8 mouse cellular contexts compared by ENCODE assay signal in genomic region chr16:91885389-91886122, GRCm38 (mm10).
DNase-seq lines count a peak whose midpoint lies in the region; ATAC-seq and TF ChIP-seq lines count a peak whose summit lies in the region.

No protein-coding gene starts in this region.

- H3K27me3 ChIP-seq in forebrain, embryonic 12.5 days, result no peaks in the 10 kb centered on the region
- no peaks in the 10 kb centered on the region for H3K27me3 ChIP-seq in intestine, postnatal 0 days (replicated peaks; ENCODE audit: control insufficient read depth, insufficient read depth, low read length)
- peaks cover 77% of the 10 kb centered on the region for H3K27me3 ChIP-seq in megakaryocyte, embryonic 14.5 days (replicated peaks)

- peak; percentile 61 for TF ChIP-seq CTCF in intestine, postnatal 0 days (IDR thresholded peaks at IDR 0.05; ENCODE audit: low read depth)

- H3K27ac ChIP-seq in forebrain, embryonic 12.5 days, result no peak overlapping the region
- H3K27ac ChIP-seq in intestine, postnatal 0 days (ENCODE audit: low read depth, low read length), result no peak overlapping the region

- DNase-seq in A20 (ENCODE audit: low read depth, low spot score) (peak; percentile 70), ES-CJ7 (ENCODE audit: low read depth, low spot score) (peak; percentile 69)
- peak; percentile 67 for DNase-seq in testis, postnatal 10 days (ENCODE audit: low spot score)
- no peak for DNase-seq in adrenal gland, adult 2 months
- no peak for DNase-seq in gastrocnemius, postnatal 4 days (ENCODE audit: low spot score in 2 of 2)

- H3K4me2 ChIP-seq in forebrain, embryonic 12.5 days, result peak overlapping the region; percentile 38
- H3K4me2 ChIP-seq in intestine, postnatal 0 days (replicated peaks; ENCODE audit: low read depth), result peak overlapping the region; percentile 54

- H3K4me3 ChIP-seq in forebrain, embryonic 12.5 days (replicated peaks), result no peak overlapping the region; the same call in 1 of the 2 replicates
- H3K4me3 ChIP-seq in intestine, postnatal 0 days (ENCODE audit: low read depth, low read length), result no peak overlapping the region
- H3K4me3 ChIP-seq in megakaryocyte, embryonic 14.5 days (replicated peaks), result peak overlapping the region; percentile 77

- 8% methylated on average over 18 of the region's 19 CpGs for WGBS in forebrain, embryonic 12.5 days
- whole genome bisulfite sequencing in intestine, postnatal 0 days, result 12% methylated on average over 19 of the region's 19 CpGs

- peaks cover 10% of the 10 kb centered on the region for H3K36me3 ChIP-seq in forebrain, embryonic 12.5 days (replicated peaks)
- H3K36me3 ChIP-seq in intestine, postnatal 0 days (ENCODE audit: control insufficient read depth, insufficient read depth), result no peaks in the 10 kb centered on the region
- H3K36me3 ChIP-seq in megakaryocyte, embryonic 14.5 days (replicated peaks; ENCODE audit: low read length), result no peaks in the 10 kb centered on the region

- H3K9me3 ChIP-seq in forebrain, embryonic 12.5 days, result no peaks in the 10 kb centered on the region; the same call in 1 of the 2 replicates
- H3K9me3 ChIP-seq in intestine, postnatal 0 days (ENCODE audit: control insufficient read depth), result no peaks in the 10 kb centered on the region
- 0 out of 2 replicates have a peak, but pooled peaks cover 3% of the 10 kb centered on the region for H3K9me3 ChIP-seq in megakaryocyte, embryonic 14.5 days

- no peak overlapping the region for H3K9ac ChIP-seq in forebrain, embryonic 12.5 days
- H3K9ac ChIP-seq in intestine, postnatal 0 days (ENCODE audit: low read depth, low read length), result no peak overlapping the region

- ATAC-seq in forebrain, embryonic 12.5 days (ENCODE audit: low FRiP score), result peak; percentile 44; the same call in 1 of the 2 replicates
- ATAC-seq in intestine, postnatal 0 days, result no peak

- peaks cover 15% of the 10 kb centered on the region for H3K4me1 ChIP-seq in forebrain, embryonic 12.5 days
- 0 out of 2 replicates have a peak, but pooled peaks cover 3% of the 10 kb centered on the region for H3K4me1 ChIP-seq in intestine, postnatal 0 days (replicated peaks; ENCODE audit: control insufficient read depth, insufficient read depth, low read length)
- peaks cover 32% of the 10 kb centered on the region for H3K4me1 ChIP-seq in megakaryocyte, embryonic 14.5 days

Comparison
In these comparisons a context has a peak if more than half of its experiments do, and no peak if none do; other contexts are left out.
1. DNase-seq: peak in A20 (single experiment), ES-CJ7 (single experiment) and testis, postnatal 10 days (single experiment); none in adrenal gland, adult 2 months (single experiment) and gastrocnemius, postnatal 4 days (0 of 2).